Mouse (Mus musculus) induced T-regulatory cell, adult 2 months (primary cell): ENCODE data around the gene Ubxn11.
A peak's percentile ranks its signal among the peaks of the same experiment; 100 is the strongest.

ENCODE experiments used
- DNase-seq: peaks from one replicate; pipeline ENCODE4 v3.0.0-alpha.2; 2012; ENCODE audit warnings: low read depth

Ubxn11 gene

GRCm38 (mm10) chr4:134118126-134118800, 15.9 kb downstream of the Ubxn11 start:
- peak; percentile 80 for DNase-seq

GRCm38 (mm10) chr4:134119042-134119441, 16.7 kb downstream of the Ubxn11 start:
- DNase-seq: no peak

GRCm38 (mm10) chr4:134119644-134120043, 17.3 kb downstream of the Ubxn11 start:
- DNase-seq: peak; percentile 79

GRCm38 (mm10) chr4:134120192-134120805, 17.9 kb downstream of the Ubxn11 start:
- peak; percentile 51 for DNase-seq

GRCm38 (mm10) chr4:134120916-134121315, 18.5 kb downstream of the Ubxn11 start:
- DNase-seq: no peak

GRCm38 (mm10) chr4:134121571-134121970, 19.2 kb downstream of the Ubxn11 start:
- peak; percentile 78 for DNase-seq

GRCm38 (mm10) chr4:134122281-134122680, 19.9 kb downstream of the Ubxn11 start:
- peak; percentile 43 for DNase-seq

- peak; percentile 50 for DNase-seq
Measured at GRCm38 (mm10) chr4:134123147-134123546, 20.8 kb downstream of the Ubxn11 start.

- DNase-seq: peak; percentile 87
Measured at GRCm38 (mm10) chr4:134123680-134124551, 21.5 kb downstream of the Ubxn11 start.

- DNase-seq: no peak
Measured at GRCm38 (mm10) chr4:134125383-134126060, 23.2 kb downstream of the Ubxn11 start.

- DNase-seq: no peak
Measured at GRCm38 (mm10) chr4:134126300-134127120, 24.1 kb downstream of the Ubxn11 start.

GRCm38 (mm10) chr4:134127121-134127455, 24.7 kb downstream of the Ubxn11 start:
- DNase-seq: peak; percentile 42

GRCm38 (mm10) chr4:134127793-134128192, 25.4 kb downstream of the Ubxn11 start:
- no peak for DNase-seq

- DNase-seq: peak; percentile 91
Measured at GRCm38 (mm10) chr4:134128221-134128982, 26.0 kb downstream of the Ubxn11 start, which contains the start of gene Sh3bgrl3. Sh3bgrl3 (minus strand) TSS chr4:134128789.

GRCm38 (mm10) chr4:134128983-134129362, 26.6 kb downstream of the Ubxn11 start:
- peak; percentile 77 for DNase-seq

- peak; percentile 63 for DNase-seq
Measured at GRCm38 (mm10) chr4:134129482-134129881, 27.1 kb downstream of the Ubxn11 start.

- no peak for DNase-seq
Measured at GRCm38 (mm10) chr4:134132117-134132516, 29.7 kb downstream of the Ubxn11 start.

GRCm38 (mm10) chr4:134132519-134133095, 30.2 kb downstream of the Ubxn11 start:
- no peak for DNase-seq

GRCm38 (mm10) chr4:134136280-134136926, 34.0 kb downstream of the Ubxn11 start:
- DNase-seq: no peak

- peak; percentile 37 for DNase-seq
Measured at GRCm38 (mm10) chr4:134138857-134139256, 36.5 kb downstream of the Ubxn11 start.
